Mouse (Mus musculus): ENCODE results near the gene Rbfox3.

DNA sequence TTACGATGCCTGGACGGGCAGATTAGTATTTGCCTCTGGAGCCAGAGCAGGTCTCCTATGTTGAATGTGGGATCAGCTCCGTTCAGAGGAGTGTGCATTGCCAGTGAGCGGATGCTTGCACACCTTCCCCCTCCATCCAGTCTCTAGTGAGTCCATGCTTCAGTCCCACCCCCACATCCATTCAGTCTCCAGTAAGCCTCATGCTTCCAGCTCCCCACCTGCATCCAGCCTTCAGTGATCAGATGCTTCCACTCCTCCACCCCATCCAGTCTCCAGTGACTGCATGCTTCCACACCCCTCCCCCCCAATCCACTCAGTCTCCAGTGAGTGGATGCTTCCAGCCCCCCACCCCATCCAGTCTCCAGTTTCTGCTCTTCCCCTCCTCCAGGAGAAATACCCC, 297.3 kb downstream of the Rbfox3 start:
- TF ChIP-seq CTCF (IDR thresholded peaks at IDR 0.05; ENCODE audit: low read depth): no peak
- no peak for TF ChIP-seq EP300 (IDR thresholded peaks at IDR 0.05; ENCODE audit: low read depth)

All from liver, embryonic 14.5 days (tissue).